Mouse (Mus musculus): ENCODE measurements around the gene Lca5.

The Lca5 gene

DNA sequence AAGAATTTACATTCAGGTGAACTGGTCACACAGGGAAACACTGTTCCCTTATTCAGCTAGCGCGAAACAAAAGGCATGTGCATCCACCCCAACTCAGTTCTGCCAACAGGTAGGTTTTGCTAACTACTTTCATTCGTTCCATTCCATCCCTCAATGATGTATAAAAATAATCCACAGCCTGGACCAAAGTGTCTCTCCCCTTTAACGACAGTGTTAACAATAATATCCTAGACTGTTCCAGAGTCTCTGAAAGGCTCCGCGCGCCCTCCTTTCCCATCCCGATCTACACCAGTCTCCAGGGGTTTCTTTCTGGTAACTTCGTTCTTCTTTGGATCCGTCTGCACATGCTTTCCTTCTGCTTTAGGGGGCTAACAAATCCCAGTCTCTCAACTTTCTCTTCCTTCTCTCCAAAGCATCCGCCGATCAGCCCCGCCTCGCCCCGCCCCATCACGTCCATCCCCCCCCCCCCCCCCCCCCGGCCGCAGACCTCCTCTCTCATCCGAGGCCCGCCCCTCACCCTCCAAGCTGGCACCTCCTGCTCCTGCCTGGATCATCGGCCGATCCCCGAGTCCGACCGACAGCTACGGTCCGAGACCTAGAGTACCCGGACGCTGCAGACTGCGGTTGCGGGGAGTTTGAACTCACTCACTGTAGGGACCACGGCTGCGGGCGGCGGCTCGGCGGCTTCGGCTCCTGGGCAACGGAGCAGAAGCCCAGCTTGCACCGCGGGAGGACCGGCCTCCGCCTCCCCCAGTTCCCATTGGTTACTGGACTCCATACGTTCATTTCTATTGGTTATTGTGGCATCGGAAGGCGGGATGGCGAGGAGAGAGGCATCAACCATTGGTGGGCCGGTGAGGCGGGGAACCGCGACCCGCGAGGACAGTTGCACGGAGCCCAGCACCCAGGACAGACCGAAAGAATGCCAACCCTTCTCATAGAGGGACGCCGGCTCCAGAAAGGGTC lies at the start of gene Lca5:
Gene Lca5 (minus strand): TSS at position 736 of the 966 bp plus-strand sequence.
- peak; percentile 97 for DNase-seq (ENCODE audit: low spot score)

DNA sequence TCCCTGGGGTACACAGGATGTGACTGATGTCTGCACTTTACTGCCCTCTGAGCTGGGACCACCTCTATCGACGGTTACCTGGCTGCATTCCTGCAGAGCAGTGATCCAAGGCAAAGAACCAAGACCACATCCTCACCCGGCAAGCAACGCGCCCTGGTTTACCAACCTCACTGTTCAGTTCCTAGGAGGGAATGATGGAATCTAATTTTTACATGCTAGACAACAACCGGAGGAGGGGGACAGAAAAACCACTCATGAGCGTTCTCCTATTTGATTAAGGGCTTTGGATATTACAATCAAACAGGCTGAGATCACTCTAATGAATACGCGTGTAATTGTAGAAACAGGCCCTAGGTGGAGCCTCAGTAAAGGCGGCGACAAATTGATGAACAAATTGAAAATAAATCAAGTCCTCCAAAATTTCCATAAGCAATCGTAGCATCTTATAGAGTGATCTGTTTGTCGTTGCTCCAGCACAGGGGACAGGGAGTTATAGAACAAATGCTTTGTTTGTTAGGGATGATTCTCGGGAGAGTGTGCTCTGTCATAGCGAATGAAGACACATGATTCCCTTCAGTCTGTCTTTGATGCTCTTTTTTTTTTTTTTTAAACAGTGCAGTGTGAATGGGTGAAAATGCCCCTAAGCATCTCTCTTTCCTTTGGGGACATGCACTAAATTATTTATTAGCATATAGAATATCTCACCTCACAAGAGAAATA lies 47.7 kb upstream of the Lca5 start:
- DNase-seq (ENCODE audit: low spot score): peak; percentile 52

DNA sequence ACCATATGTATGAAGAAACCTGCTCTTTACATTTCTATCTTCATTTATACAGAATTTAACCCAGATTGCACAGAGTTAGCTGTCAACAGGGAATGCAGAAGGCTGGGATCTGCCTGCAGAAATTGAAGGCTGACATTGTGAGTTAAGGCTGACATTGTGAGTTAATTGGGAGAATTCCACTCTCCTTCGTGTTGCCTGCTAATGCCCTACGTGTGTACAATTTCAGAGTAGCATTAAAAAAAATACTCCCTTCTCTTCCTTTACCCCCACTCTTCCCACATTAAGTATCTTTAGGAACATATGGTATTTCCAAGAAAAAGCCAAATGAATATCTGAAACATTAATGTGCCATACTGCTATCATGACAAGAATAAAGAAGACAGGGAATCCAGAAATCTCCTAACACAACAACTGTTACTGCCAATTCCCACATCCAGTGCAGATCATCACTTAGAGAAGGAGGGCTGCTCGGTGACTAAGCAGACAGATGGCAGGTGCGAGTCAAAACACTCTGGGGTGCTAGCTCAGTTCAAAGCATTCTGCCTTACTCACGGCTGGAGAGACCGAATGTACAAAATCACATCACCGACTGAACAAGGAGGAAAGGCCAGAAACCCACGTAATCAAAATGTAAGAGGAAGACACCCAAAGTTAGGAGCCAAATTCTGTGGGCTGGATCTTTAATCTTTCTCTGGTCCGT lies 47.0 kb upstream of the Lca5 start:
- peak; percentile 53 for DNase-seq (ENCODE audit: low spot score)

DNA sequence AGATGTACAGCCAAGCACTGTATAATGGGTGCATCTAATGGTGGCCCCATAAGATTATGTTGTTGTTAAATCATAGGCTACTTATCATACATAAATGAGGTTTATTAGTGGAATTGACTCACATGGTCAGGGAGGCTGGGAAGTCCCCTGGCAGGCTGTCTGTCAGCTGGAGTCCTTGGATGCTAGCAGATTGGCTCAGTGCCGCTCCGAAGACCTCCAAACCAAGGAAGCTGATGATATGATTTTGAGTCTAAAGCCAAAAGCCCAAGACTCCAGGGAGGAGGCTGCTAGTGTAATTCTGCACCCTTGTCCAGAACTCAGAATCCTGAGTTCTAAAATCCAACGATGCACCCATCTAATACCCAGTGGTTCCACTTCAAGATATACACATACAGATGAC lies 45.0 kb upstream of the Lca5 start:
- DNase-seq (ENCODE audit: low spot score): no peak

DNA sequence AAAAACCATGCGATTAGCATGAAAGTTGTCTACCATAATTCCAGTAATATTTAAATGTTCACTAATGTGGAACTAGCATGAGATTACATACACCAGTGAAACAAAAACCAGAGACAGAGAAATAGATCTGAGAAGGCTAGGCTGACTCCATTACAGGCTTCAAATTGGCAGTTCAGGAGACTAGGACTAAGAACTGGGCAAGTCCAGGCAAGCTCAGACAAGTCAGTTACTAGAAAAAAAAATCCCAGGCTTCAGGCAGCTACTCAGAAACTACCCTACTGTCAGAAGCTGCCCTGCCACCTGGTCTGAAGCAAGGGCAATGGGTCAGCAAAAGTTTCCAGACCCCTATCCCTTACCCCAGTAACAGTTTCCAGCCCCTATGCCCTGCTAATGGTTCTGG lies 44.4 kb upstream of the Lca5 start:
- no peak for DNase-seq (ENCODE audit: low spot score)

DNA sequence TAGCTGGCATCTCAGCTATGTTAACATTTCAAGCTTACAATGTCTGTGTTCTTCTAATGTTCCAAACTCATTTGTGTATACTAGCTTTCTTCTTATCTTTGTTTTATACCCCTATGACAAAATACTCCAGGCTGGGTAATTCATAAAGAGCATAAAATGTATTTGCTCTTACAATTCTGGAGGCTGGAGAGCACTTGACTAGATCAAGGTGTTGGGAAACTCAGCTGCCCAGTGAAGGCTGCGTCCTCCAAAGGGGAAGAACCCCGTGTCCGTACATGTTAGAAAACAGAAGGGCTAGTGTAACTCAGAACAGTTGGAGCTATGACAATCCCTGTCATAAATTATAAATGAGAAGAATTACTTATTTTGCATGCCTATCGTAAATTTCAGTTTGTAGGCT lies 42.5 kb upstream of the Lca5 start:
- no peak for DNase-seq (ENCODE audit: low spot score)

DNA sequence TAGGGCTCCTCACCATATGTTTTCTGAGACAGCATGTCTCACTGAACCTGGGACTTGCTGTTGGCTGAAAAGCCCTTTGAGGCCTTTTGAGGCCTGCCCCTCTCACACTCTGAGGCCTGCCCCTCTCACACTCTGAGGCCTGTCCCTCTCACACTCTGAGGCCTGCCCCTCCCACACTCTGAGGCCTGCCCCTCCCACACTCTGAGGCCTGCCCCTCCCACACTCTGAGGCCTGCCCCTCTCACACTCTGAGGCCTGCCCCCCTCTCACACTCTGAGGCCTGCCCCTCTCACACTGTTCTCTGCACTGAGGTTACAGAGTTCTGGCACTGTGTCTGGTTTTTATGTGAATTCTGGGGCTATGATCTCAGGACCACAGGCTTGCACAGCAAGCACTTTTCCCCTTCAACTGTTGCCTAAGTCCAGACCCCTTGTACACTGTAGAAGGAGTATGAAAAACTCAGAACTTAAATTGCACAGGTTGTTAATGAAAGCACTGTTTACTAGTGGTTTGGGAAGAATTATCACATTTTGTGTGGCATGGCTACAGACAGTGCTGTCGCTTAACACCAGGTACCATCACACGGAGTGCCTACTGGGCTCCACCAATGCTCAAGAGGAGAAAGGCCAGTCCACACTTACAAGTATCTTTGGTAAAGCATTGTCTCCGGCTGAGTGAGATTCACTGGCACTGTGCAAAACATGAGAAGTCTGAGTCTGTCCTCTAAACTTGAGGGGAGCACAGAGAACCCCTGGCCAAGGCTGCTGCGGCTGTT lies 41.4 kb upstream of the Lca5 start:
- no peak for DNase-seq (ENCODE audit: low spot score)

DNA sequence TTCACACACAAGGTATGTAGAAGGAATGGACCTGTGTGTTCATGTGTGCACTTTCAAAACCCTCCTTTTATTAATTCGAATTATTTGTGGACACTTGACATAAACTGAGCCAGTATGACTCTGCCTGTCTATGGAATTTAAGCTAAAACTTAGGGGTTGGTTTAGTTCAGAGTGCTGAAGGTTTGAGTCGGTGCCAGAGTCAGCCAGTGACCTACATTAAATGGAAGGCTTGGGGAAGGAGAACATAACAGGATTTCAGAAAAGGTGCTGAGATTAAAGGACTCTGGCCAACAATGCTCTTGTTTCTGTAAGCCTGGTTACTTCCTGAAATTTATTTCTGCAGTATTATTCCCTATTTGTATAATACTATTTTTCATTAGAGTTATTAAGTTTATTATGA lies 28.9 kb upstream of the Lca5 start:
- no peak for DNase-seq (ENCODE audit: low spot score)

DNA sequence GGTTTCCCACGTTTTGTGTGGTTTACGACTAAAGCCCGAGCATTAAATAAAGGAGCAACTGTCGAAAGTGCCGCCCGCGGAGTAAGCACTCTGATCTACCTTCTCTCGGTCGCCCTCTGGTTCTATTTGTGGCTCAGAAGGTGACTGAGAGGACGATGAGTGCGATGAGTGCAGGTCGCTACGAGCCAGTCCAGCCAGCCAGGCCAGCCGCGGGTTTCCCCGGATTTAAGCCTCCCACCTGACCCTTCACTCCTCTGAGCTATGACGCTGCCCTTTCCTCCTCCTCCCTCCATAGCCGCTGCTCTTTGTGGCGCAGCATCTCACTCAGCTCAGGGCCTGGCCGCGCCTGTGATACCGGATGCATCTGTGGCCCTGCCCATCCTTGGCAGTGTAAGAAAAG lies 6.8 kb upstream of the Lca5 start:
- DNase-seq (ENCODE audit: low spot score): peak; percentile 55

DNA sequence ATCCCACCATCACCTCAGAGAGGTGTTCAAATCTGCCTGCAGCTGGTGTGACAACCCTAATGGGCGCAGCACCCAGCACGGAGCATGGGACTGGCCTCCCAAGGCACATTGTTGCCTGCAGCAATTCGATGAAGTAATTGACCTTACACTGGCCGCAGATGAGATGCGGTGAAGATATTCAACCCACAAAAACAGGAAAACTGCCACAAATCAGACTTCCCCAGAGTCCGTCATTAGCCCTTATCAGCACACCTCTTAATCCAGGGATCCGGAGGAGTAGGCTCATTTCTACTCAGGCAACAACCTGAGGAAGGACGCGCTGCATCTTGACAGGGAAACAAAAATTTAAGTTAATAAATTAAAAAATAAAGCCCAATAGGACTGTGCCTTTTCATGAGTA lies 6.2 kb upstream of the Lca5 start:
- DNase-seq (ENCODE audit: low spot score): no peak

DNA sequence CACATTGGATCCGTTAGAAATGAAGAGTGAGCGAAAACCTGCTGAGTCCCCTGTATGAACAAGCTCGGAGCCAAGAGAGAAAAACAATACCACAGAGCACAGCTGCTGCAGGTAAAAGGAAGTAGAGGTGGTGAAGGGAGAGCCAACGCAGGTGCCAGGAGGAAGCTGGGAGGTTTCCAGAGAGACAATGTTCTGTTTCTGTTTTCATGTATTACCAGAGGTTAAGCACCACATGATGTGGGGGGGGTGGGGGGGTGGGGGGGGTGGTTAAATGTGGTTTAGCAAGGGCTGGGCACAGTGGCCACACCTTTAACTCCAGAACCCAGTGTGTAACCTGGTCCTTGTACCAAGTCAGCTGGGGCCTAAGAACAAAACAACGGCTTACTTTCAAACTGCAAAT lies 3.3 kb downstream of the Lca5 start:
- DNase-seq (ENCODE audit: low spot score): no peak

DNA sequence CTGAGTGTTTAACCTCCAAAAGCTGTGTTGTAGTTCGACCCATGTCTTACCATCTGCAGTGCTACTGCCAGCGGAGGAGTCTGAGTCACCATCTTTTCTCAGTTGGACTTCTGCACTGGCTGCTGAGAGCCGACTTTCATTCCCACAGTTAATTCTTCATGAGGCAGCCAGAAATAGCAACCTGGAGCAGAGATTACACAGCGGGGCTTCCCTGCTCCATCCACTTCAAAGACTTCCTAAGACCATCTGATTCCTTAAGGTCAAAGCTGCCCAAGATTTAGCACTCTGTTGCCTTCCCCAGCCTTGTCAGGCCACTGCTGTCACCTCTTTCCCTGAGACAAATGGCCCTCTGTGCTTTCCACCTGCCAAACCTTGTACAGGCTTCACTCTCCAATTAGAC lies 6.4 kb downstream of the Lca5 start:
- no peak for DNase-seq (ENCODE audit: low spot score)

DNA sequence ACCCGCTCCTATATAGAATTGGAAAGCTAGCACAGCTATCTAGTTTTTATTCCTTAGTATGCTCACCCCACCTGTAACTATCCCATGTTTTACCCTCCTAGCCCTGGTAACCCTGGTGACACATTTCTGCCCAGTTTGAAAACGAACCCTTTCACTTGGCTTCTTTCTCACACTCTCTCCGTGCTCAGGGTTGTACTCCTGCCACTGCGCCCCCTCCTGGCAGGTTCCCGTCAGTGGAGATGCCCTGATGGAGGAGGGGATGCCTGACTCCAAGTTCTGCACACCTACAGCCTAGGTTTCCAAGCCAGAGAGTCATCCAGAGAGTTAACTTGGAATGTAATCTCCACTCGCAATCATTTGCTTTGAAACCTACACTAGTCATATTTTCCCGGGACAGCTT lies 7.3 kb downstream of the Lca5 start:
- DNase-seq (ENCODE audit: low spot score): no peak

DNA sequence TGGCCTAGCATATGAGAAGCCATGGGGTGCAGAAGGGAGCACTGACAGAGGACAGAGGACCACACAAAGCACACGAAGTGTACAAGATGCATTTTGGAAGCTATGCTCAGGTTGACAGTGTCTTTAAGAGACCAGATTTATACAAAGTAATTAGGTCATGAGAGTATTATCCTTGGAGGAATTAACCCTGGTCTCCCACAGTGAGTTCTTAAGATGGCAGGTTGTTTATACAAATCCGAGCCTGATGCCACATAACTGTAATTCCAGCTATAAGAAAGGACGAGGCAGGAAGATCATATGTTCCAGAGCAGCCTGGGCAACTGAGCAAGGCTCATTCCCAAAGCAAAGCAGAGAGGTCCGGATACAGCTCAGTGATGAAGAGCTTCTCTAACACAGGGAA lies 13.0 kb downstream of the Lca5 start:
- no peak for DNase-seq (ENCODE audit: low spot score)

DNA sequence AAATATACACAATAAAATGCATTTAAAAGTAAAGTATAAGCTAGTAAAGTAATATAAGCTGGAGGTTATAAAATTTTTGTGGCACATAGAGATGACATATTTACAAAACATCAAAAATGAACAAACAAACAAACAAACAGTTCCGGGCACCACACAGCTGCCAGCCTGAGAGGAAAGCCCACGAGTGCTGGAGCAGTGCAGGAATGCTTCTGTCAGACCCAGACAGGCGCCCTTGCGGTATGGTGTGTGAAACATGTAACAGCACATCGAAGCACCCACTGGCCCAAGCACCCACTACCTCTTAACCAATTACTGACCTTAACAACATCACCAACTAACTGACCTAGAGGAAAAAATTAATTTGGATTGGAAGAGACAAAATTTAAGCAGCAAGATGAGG lies 22.0 kb downstream of the Lca5 start:
- DNase-seq (ENCODE audit: low spot score): no peak

DNA sequence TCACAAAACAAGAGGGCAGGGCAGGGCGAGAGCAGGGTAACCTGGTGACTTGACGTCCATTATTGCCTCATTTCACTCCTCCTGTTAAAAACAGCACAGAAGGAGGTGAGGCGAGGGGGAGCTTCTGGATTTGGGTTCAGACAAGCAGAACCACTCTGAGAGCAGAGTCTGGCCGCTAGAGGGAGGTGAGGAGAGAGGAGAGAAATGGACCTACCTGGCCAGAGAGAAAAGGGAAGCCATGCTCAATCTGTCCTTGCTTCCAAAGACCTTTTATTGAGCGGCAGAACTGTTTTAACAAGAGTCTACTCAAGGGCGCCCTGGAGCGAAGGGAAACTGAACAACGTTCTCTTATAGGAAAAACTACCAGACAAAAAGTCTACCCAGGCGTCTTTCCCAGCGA lies 27.9 kb downstream of the Lca5 start:
- no peak for DNase-seq (ENCODE audit: low spot score)

DNA sequence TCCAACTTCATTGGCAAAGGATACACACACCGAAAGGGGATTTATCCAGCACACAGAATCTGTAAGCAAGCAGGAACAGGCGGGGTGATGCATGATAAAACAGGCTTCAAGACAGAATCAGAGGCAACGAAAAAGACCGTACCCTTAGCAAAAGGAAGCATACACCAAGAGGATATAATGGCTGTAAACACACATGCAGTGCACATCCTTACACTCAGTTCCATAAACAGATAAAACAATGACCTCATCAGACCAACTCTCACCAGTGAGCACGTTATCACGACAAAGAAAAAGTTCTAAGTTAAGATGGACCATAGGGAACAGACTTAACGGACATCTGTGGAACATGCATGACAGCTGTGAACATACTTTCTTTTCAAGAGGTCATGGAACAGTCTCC lies 35.8 kb downstream of the Lca5 start:
- DNase-seq (ENCODE audit: low spot score): no peak

DNA sequence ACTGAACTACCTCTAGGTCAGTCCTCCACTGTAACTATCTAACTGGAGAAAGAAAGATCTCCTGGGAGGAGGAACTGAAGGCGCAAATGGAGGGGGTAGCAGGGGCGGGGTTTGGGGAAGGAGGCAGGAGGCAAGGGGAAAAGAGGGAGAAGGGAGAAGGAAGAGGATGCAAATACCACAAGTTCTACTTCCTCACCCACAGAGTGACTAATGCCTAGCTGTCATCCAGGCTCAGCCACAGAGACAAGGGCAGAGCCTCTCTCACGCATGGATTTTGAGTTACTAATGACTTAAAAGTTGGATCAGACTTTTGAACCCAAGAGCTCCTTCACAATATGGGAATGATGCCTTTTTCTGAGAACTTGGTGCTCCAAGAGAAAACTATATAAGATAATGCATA lies 40.1 kb downstream of the Lca5 start:
- no peak for DNase-seq (ENCODE audit: low spot score)

DNA sequence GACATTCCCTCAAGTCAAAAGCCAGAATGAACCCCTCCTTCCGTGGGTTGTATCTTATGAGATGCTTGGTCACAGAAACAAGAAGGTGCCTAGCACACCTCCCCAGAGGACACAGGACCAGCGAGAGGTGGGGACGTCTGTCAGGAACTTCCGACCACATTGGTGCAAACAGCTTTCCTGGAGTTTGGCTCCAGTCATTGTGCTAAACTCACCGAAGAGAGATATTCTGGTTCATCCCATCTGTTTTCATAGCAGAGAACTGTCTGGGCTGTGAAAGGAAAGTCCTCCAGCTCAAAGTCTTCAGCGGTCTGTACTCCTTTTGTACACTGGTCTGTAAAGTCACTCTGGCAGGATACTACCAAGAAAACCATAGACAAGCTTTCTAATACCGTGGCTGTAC lies 41.5 kb downstream of the Lca5 start:
- no peak for DNase-seq (ENCODE audit: low spot score)

DNA sequence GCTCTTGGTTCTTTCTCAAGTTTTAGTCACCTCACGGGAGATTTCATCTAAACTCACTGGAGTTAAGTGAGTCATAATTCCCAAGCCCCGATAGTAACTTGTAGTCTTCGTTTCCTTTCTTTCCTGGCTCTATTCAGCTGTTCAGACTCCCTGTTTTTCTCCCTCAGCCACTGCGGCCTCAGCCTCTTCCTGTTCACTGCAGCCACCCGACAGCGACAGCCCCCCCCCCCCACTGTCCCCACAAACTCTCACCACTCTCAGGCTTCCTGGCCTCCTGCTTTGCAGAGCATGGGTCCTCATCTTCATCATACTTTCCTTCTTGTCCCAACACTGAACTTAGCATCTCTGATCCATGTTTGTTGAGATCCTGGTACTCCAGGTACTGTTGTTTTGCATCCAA lies 42.7 kb downstream of the Lca5 start:
- DNase-seq (ENCODE audit: low spot score): no peak

DNA sequence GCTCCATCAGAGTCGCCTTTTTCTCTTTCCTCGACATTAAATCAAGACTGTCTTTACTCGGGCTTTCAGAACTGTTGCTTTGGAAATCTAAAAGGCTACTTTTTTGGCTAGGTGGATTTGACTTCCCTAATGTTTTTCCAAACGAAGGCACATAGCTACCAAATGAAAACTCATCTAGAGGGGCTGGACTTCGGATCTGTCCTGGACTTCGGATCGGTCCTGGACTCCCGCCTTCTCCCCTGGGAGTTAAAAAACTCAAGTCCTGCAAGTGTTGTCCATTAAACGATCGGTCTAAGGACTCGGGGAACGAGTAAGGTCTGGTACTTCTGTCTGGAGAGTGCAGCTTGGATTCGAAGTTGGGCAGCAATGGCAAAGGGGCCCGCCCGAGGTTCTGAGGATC lies 45.5 kb downstream of the Lca5 start:
- no peak for DNase-seq (ENCODE audit: low spot score)

DNA sequence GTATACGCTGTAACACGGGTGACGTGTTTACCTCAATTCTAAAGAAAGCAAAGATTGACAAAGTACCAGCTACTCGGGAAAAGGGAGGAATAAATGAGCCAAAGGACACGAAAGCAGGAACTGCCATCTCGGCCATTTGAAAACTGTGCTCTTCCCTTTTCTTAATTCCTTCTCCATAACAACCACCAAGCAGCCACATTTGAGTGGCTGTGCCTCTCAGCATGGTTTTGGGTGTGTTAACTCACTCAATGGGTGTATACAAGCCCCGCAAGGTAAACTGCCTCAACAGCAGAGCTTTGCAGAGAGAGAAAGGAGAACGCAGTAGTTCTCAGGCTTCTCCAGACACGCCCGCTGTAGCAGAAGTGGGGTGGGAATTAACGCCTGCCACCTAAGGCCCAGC lies 48.9 kb downstream of the Lca5 start:
- DNase-seq (ENCODE audit: low spot score): no peak

All from layer of hippocampus, adult 11-12 months (tissue).